Mouse (Mus musculus): ENCODE measurements around the gene Fnbp1. TPM values are rescaled to one million over a fixed set of nuclear protein-coding genes. Genes with fewer than 3 reads are reported as not detected.

Fnbp1 gene
- total RNA-seq, 2 experiments from 2014 or later: 9.2 to 11.9 TPM

DNA sequence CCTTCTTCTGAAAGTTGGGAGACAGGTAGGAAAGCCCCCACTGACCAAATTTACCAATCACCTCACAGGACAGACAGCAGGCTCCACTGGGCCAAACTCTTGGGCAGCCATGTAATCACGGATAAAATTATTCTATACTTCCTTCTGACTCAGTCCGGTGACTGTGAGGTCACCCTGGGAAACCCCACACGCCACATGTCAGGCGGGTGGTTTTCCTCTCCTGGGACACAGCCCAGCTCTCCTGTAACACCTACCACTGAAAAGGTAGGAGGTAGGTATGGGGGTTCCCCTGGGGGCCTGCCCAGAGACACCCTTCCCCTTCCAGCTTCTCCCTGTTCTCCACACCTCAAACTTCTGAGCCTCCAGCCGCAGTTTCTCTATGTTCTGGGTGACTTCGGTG lies 105.0 kb downstream of the Fnbp1 start:
- DNase-seq (ENCODE audit: low spot score): no peak

DNA sequence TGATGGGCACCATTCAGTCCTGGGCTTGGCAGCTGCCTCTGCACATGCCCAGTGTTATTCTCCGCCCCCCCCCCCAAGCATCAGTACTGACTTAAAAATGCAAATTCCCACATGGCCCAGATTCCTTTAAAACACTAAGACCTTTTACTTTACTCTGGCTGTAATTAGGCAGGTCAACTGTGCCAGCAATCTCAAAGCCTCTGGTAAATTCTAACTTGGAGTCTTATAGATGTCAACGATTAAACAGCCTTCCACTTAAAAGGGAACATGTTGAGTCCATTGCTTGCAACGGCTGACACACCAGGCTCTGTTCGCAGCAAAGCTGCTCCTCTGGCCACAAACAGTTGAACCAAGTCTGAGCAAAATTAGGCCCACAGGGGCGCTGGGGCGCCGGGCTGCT lies 109.8 kb downstream of the Fnbp1 start:
- no peak for DNase-seq (ENCODE audit: low spot score)

DNA sequence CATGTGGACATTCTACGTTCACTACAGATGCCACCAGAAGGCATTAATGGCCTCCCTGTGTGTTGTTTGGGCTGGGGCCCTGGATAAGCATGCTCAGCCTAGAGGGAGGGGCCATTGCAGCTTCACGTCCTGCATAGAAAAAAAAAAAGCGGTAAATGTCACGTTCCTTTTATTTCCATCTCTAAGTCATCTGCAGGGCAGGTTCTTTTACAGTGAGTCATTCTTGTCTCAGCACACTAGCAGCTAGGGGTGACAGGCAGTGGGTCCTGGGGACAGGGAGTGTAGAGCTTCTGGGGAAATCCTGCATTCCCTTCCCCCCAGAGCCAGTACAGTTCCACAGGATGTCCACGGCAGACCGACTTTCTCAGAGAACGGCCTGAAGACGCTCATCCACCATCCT lies 115.2 kb downstream of the Fnbp1 start:
- no peak for DNase-seq (ENCODE audit: low spot score)

DNA sequence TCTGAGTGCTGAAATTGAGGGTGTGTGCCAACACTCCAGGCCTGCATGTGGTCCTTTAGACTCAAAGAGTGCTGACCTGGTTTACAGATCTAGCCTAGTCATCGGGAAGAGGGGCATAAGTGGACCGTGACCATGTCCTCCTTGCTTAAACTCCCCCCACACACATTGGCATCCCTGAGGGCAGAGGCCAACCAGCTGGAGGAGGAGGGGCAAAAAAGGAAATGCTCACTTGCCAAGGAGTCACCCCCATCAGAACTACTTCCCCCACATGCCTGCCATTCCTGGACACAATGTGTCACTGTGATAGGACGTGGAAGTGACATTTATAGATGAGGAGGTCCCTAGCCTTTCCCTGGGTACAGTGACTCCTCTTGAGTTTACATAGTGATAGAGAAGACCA lies 116.3 kb downstream of the Fnbp1 start:
- no peak for DNase-seq (ENCODE audit: low spot score)

DNA sequence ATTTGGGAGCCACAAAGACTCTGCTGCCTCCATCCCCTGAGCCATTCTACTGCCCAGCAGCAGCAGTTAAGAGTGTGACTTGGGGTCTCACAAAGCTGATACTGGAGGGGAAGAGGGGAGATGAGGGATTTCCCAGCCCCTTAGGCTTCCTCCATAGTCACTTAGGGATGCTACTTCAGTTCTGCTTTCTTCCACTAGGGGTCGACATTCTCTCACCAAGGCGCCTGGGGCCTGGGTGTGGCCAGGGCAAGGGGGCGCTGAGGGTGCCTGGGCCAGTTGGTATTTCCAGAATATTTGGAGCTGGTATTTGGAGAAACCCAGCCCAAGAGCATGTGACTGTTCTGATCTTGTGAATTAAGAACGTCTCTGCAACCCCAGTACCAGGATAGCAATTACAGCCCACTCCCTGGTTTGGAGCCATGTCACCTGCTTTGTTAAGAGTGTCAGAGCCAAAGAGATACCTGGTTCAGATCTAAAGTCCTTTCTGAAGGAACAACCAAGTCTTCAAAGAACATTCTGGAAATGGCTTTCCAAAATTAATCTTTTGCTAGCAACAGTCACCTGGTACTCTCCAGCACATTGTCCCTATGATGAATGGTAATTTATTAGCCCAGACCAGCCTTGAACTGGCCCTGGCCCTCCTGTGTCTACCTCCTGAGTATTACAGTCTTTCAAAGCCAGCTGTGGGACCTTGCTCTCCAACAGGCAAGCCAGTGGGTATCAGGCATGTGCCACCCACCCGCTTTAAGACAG lies 117.0 kb downstream of the Fnbp1 start:
- DNase-seq (ENCODE audit: low spot score): peak; percentile 63

DNA sequence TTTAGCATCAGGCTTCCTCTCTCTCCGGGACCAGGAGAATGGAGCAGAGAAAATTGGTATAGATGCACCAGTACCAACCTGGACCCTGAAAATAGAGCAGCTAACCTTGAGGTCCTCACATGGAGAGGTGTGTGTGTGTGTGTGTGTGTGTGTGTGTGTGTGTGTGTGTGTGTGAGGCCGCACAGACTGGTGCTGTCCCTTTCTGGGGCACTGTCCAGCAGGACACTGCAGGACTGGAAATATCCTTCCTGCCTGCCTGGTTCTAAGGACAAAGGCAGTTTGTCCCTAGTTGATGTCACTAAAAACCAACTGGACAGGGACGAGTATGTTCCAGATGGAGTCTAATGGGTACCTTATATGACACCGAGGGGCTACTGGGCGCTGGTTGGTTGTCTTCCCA lies 117.9 kb downstream of the Fnbp1 start:
- no peak for DNase-seq (ENCODE audit: low spot score)

DNA sequence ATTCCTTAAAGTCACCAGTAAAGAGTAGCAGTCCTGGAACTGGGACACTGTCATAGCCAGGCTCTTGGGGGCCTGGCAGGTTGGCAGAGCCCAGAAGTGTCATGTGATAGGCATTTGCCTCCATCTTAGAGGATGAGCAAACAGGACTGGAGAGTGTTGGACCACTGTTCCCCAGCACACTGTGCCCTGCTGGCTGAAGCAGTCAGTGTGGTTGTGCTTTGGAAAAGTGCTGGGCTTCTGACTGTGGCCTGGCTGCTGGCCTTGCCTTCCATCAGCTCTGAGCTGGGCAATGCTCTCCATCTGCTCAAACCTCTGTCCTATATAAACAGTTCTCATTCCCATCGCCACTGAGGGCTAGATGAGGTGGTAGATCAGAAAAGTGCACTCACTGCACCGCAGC lies 121.6 kb downstream of the Fnbp1 start:
- no peak for DNase-seq (ENCODE audit: low spot score)

DNA sequence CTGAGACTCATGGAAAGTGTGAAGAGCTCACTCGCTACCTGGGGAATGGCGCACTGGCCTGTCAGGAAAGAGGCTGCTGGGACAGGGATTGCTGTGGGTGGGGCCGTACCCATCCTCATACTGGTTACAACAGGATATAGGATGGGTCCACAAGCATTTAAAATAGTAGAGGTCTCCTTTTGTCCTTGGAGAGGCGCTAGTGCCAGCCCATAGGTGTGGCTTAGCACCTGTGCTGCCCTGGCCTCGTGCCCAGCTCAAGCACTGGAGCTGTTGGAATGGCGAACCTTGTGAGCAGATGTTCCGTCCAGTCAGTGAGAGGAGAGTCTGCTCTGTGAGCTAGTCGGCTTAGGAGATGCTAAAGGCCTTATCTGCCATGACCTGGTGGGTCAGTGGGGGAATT lies 122.8 kb downstream of the Fnbp1 start:
- no peak for DNase-seq (ENCODE audit: low spot score)

DNA sequence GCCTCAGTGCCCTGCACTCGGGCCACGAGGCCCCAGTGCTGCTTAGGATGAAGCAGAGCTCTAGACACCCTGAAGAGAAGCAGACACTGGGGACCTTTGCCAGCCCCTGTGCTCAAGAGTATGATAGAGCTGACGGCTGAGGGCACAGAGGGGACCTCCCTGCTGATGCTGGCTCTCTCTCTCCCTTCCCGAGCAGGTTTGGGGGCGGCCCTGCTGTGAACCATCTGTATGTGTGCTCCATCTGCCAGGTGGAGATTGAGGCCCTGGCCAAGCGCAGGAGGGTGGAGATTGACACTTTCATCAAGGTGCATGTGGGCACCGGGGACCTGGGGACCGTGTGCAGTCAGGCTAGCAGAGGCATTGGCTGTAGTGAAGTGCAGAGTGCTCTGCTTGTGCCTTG lies 123.3 kb downstream of the Fnbp1 start:
- no peak for DNase-seq (ENCODE audit: low spot score)

DNA sequence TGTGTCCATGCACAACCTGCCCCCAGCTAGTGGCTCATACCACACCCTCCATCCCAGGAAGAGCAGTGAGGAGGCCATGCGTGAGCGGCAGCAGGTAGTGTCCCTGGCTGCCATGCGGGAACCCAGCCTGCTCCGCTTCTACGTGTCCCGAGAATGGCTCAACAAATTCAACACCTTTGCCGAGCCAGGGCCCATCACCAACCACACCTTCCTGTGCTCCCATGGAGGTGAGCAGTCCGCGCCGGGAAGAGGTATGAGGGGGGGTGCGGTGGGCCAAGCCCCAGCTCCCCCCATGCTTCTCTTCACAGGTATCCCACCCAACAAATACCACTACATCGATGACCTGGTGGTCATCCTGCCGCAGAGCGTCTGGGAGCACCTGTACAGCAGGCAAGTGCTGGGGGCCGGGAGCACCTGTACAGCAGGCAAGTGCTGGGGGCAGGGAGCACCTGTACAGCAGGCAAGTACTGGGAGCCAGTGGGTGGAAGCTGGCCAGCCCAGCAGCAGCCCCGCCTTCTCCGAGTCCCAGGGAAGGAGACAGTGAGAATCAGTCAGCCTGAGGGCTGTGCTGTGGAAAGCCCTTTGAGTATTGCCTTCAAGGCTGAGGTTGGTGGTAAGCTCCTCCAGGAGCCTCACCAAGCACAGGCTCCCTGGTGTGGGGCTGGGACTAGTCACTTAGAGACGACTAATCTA lies 124.0 kb downstream of the Fnbp1 start:
- no peak for DNase-seq (ENCODE audit: low spot score)

DNA sequence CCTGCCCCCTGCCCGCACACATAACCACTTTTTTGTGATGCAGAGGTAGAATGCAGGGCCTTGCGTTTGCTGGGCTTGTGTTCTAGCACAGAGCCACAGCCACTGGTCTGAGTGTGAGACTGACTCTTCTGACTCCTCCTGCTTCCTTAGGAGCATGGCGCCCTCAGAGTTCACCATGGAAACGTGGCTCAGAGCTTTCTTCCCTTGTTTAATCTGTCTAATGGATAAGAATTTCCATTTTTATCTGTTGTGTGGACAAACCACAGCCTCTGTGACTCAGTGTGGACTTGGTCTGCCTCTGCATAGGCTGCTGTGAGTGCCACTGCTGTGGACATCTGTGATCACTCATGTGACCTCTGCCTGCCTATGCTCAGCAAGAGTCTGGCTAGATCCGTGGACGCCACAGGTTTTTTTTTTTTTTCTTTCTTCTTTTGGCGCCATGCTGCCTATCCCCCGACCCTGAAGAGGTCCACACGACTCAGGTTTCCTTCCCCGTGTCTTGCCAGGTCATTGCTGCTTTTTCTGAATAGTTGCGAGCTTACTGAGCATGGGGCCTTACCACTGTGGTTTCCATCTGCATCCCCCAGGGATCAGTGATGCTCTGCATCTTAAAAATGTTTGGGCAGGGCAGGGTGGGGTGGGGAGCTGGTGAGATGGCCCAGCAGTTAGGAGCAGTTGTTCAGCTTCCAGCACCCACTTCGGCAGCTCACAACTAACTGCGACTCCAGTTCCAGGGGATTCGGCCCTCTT lies 128.3 kb downstream of the Fnbp1 start:
- DNase-seq (ENCODE audit: low spot score): no peak

DNA sequence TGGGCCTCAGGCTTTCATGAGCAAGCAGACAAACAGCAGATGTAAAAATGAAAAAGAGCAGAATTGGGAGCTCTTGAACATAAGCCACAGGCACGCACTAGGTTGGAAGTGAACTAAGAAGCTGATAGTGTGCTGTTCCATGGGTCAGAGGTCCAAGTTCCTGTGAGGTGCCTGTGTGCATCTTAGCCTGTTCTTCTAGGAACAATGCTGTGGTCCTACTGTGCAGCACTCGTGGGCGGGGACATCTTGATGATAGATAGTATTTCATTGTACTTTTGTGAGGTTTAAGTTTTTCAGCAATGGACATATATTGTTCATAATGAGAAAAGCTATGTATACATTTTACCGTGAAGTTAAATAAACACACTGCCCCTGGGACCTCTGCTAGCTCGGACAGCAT lies 134.6 kb downstream of the Fnbp1 start:
- DNase-seq (ENCODE audit: low spot score): no peak

DNA sequence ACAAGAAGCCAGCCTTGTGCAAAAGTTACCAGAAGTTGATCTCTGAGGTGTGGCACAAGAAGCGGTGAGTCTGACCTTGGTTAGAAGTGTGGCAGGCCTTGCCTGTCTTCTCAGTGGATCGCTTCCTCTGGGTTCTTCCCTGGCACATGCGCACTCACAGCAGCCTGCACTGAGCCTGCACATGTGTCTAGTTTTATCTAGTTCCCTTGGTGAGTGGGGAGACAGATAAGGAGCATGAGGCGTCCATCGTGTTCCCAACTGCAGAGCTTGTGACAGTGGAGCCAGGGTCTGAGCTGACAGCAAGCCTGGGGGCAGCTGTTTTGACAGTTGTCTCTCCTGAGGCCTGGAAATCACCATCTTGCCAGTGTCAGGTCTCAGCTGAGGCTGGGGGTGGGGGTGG lies 135.4 kb downstream of the Fnbp1 start:
- DNase-seq (ENCODE audit: low spot score): no peak

DNA sequence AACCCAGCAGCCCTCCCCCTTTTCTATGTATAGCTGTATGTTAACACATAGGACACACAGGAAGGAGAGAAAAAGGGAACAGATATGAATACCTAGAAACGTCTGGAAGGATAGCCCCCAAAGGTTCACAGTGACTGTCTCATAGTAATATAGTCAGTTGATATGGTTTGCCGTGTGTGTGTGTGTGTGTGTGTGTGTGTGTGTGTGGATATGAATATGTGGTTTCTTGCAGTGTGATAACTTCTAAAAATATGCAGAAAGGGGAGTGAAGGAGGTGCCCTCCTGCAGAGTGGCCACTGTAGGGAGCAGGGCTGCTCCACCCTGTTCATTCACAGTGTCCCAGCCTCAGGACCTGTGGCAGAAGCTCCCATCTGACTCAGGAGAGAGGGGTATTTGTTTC lies 136.4 kb downstream of the Fnbp1 start:
- no peak for DNase-seq (ENCODE audit: low spot score)

DNA sequence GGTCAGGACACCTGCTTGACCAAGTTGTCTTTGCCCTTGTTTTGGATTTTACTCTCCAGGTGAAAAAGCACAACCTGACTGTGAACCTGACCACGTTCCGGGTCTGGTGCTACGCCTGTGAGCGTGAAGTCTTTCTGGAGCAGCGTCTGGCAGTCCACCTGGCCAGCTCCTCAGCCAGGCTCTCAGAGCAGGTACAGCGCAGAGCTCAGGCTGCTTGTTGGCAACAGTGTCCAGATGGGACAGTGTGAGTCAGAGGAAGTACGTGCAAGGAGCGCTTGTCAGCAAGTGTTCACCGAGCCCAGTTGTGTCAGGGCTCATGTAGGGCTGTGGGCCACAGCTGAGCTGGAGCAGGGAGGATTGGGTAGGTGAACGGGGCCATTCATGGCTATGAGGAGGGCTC lies 139.0 kb downstream of the Fnbp1 start:
- no peak for DNase-seq (ENCODE audit: low spot score)

DNA sequence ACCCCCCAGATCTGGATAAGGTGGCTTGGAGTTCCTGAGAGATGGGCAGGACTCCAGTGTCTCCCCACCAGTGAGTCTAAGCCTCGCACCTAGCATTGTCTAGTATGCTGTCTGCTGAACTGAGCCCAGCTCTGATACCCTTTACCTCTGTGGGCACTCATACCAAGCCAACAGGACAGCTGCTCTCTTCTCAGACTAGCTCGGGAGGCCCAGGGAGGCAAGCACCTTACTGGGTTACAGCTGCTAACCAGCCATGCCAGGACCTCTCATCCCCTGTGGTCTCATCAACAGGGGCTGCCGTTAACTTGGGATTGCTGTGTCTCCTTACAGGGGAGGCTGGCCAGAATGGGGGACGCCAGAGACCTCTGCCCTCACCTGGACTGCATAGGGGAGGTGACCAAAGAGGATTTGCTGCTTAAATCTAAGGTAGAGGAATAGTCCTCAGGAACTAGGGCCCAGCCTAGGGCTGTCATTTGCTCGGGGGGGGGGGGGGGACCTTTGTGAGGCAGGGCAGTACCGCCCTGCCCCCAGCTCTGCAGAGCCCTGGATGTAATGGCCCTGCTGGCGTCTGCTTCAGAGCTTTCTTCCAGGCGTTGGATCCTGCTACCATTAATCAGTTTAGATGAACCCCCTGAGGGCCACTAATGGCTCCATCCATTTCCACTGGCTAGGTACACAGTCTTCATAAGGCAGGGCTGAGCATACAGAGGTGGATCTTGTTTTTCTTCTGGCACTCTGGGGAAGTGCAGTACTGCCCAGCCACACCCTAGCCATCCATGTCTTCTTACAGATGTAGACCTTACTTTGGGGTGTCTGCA lies 143.2 kb downstream of the Fnbp1 start:
- no peak for DNase-seq (ENCODE audit: low spot score)

DNA sequence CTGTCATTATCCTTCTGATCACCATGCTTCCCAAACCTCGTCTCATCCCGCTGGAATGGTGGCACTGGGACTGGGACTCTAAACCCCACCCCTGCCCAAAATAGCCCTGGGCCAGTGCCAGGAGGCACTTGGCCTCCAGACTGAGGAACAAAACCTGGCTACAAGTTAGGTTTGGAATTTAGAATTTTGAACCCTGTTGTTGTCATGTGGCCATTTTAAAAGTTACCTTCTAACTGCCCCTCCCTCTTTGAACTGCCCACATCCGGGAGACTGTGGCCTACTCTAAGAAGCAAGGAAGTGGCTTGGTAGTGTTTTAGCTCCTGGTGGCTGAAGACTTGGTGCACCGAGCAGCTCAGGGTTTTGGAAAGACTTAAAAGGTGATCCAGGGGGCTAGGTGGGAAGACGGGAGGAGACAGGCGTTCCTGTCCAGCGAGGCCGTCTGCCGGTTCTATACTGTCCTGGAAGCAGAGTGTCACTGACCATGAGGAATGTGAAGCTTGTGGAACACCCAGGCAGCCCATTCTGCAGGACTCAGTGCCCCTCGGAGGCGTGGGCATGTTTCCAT lies 146.3 kb downstream of the Fnbp1 start:
- DNase-seq (ENCODE audit: low spot score): peak; percentile 25

DNA sequence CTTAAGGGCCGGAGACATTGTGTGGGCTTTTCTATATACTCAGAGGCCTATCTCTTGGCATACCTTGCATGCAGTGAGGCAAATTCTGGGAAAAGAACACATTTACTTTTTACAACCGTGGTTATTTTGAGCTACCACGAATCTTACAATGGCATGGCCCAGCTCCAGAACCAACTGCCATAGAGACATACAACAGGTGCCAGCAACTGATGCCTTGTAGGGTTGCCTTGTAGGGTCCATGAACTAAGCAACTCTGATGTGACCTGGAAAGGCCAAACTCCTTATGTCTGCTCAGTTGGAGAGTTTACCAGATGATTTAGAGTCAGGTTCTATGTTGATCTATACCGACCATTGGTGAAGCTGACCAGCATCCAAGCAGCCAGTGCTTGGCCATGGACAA lies 147.0 kb downstream of the Fnbp1 start:
- no peak for DNase-seq (ENCODE audit: low spot score)

DNA sequence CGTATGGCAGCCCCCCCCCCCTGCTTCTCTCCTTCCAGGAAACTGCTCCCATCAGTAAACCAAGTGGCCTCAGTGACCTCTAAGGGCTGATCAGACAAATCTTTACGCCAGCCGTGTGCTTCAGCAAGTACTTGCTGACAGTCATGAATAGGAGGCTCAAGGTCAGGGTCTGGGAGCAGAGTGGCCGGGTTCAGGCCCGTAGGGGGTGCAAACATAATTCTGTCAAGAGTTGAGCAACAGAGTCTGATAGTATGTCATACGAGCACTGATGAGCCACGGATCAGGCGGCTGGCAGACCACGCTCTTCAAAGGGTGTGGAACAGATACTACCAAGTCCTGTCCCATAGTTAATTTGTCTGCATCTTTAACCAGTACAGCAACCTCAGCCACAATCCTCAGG lies 151.6 kb downstream of the Fnbp1 start:
- no peak for DNase-seq (ENCODE audit: low spot score)

DNA sequence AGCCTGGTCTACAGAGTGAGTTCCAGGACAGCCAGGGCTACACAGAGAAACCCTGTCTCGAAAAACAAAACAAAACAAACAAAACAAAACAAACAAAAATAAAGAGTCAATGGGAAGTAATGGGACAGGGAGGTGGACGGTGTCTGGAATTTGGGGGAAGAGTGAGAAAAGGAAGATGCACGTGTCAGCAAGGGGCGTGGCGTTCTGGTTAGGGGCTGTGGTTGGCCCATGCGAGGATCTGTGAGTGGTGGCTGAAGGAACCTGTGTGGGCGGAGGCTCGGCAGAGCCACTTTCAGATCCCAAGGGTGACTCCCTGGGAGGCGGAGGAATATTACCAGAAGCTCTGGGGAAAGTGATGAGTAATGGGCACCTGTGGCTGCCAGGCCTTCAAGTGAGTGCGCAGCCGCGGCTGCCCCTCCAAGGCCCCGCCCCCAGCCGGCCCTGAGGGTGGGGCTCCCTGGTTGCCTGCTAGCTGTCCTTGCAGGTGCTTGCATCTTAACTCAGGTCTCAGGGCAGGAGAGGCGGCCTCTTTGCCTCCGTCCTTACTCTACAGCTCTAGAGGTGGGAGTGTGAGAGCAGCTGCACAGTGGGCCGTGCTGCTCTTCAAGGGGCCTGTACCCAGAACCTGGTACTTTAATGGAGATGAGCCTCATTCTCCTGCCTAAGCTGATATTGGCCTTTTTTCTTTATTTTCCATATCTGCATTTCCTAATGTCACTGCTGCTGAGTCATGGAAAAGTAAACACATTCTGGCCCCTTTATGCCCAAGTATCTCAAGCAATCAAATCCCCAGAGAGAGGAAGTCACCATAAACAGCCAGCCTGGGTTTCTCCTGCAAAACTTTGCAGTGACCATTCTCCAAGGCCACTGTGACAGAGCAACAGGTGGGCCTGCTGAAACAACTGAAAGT lies 156.4 kb downstream of the Fnbp1 start:
- DNase-seq (ENCODE audit: low spot score): peak; percentile 32

Measured in gastrocnemius, adult 18-20 months (tissue).